Mouse (Mus musculus) kidney, adult 2 months (tissue): ENCODE results near the gene Iqck.

Source experiments
- CTCF ChIP-seq: fragments of 200-500 bp; conservative IDR thresholded peaks from 2 replicates; pipeline ENCODE4 v1.5.1; 2011; ENCODE audit warnings: low read depth, mild to moderate bottlenecking, control low read depth, low read length, moderate library complexity, mixed read lengths; ENCODE audit not compliant: insufficient read depth, insufficient read length
- POLR2A ChIP-seq: fragments of 200-500 bp; IDR thresholded peaks from one replicate; pipeline ENCODE4 v1.6.1; 2011; ENCODE audit warnings: low read depth, low read length, control low read depth

- no peak for TF ChIP-seq CTCF
- no peak for TF ChIP-seq POLR2A
Observed at GRCm38 (mm10) chr7:118895469-118896450, 40.2 kb downstream of the Iqck start.
